Mouse (Mus musculus) liver (tissue): ENCODE results near the gene Cux1.
A peak's percentile ranks its signal among the peaks of the same experiment; 100 is the strongest.
"Not testable (repeated sequence)": the region's sequence is repeated elsewhere in the genome, so short reads cannot be mapped to it uniquely, and the experiment has no call there.

ENCODE experiments used
- DNase-seq: peaks from one replicate; pipeline ENCODE4 v3.0.0-alpha.2; 2020; ENCODE audit warnings: mixed read lengths

Gene Cux1

GRCm38 (mm10) chr5:136240381-136240780, 326.9 kb downstream of the Cux1 start:
- no peak for DNase-seq

GRCm38 (mm10) chr5:136237607-136238006, 329.7 kb downstream of the Cux1 start:
- DNase-seq = no peak

GRCm38 (mm10) chr5:136236611-136237010, 330.7 kb downstream of the Cux1 start:
- no peak for DNase-seq

DNA sequence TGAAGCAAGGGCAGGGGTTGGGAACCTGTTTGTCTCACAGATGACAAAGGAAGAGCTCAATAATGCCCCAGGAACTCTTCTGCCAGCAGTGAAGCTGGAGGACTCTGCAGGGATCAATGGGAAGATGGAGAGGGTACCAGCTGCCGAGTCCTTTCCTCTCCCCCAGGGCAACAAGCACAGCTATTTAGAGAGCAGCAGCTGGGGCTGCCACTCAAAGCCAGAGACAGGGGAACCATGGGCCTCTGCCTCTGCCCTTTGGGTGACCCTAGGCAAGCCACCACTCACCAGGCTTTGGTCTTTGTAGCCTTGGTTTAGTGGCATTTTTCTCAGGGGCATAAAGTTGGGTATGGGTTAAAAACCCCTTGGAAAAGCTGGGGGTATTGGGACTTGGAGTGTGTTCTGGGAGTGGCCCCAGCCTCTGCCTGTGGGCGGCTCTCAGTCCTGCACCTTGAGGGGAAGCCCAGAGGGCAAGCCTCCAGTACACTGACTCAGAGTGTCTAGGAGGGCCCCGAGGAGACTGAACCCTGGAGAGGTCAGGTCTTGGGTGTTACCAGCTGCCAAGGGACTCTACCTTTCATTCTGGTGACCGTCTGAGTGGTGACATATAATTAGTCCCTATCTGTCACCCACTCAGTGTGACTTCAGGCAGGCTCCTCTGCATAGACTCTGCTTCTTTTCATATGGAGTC, 336.8 kb downstream of the Cux1 start:
- DNase-seq = no peak

DNA sequence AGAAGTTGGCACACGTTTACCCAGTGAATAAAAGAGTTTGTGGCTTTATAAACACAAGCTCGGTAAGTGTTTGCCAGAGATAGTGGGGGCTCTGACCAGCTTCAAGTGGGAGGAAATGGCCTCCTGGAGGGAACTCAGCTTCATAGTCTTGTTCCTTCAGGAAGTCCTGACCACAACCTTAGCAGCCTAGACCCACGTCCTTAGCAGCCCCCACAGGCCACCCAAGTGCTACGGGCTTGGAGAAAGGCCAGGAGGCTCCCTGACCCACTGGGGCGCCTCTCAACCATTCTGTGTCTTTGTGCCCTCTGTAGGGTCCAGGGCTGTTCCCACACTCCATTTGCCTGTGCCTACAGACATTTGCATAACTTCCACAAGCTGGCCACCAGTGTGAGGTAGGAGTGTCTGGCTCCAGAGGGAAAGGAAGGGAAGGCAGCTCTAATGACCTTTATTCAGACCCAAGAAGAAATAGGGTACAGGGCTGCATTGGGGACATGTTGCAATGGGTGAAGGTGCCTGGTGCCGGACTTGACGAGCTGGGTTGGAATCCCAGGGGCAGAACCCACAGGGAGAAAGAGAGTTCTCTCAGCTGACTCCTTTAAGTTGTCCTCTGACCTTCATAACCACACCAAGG, 340.9 kb downstream of the Cux1 start:
- no peak for DNase-seq

DNA sequence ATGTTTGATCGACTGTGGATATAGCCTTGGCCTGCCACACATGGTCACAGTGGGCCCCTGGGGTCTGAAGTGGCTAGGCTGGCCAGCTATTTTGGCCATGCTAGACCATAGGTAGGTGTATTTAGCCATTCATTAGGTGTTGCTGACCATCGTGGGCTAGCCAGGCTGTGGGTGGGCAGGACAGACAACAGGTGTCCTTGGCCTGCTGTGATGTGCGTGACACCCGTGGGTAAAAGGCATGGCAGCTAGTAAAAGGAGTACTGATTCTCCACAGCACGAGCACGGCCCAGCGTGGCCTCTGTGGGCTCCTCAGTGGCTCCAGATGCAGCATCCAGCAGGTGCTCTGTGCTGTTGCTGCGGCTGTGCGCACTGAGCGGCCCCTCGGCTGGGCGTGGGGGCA, 348.7 kb downstream of the Cux1 start:
- DNase-seq = no peak

- DNase-seq = no peak
Observed at GRCm38 (mm10) chr5:136217932-136218381, 349.3 kb downstream of the Cux1 start.

- no peak for DNase-seq
Observed at GRCm38 (mm10) chr5:136217004-136217665, 350.2 kb downstream of the Cux1 start.

- DNase-seq = no peak
Observed at GRCm38 (mm10) chr5:136215958-136216357, 351.3 kb downstream of the Cux1 start.

GRCm38 (mm10) chr5:136215211-136215610, 352.1 kb downstream of the Cux1 start:
- no peak for DNase-seq

GRCm38 (mm10) chr5:136213716-136214115, 353.6 kb downstream of the Cux1 start:
- DNase-seq = no peak

DNA sequence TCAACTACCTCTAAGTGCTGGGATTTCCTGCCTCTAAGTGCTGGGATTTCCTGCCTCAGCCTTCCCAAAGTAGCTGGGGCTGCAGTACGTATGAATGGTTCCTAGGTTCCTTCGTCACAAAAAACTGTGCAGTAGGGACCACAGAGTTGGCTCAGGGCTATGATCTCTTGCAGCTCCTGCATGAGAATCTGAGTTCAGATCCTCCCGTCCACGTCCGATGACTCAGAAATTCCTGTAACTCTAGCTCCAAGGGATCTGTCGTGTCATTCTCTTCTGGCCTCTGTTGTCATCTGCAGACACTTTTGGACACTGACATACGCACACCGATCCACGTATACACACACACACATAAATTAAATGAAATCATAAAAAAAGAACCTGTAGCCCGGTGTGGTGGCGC, 354.6 kb downstream of the Cux1 start:
- DNase-seq = no peak

GRCm38 (mm10) chr5:136211341-136212102, 355.8 kb downstream of the Cux1 start:
- not testable (repeated sequence) for DNase-seq

DNA sequence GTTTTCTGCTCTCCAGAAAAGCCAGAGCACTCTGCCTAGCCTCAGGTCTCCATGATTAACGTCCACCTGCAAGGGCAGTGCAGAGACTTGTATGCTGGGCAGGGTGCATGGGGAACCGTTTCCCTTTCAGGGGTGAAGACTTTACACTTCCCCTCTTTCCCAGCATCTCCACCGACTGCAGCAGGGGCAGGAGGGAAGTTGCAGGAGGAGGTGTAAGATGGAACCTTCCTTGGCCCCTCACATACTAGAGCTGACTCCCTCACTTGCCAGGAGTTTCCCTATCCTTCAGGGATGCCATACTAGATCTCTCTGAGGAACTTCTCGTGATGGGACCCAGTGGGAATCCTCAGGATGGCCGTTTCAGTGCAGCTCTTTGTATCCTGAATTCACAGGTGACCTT, 356.7 kb downstream of the Cux1 start:
- no peak for DNase-seq

DNA sequence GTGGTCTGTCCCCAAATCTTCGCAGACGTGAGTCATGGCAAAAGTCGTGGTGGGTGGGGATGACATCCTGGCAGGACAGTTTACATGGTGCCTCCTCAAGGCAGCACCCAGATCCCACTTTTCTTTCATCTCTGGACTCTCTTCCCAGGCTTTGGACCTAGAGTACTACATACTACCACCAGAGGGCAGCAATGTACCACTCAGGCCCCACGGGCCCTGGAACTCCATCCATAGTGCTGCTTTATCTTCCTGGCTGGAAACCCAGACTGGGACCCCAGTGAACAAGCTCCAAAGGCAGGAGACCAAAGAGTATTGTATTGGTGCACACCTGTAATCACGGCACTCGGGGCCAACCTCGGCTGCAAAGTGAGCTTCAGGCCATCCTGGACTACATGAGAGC, 365.5 kb downstream of the Cux1 start:
- peak; percentile 50 for DNase-seq

DNA sequence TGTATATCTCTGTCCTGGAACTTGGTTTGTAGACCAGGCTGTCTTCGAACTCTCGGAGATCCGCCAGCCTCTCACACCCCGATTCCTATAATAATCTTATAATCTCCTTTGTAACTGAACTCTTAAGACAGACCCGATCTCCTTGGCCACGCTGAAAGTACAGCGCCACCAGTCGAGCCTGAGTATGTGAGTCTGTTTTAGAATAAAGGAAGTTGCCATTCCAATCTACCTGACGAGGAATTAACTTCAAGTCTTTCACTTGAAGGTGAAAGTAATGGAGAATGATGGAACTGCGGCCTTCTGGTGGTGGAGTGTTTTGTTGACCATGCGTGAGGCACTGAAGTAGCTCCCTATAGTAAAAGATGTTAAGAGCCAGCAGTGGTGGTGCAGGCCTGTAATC, 367.8 kb downstream of the Cux1 start:
- DNase-seq = no peak

- DNase-seq = peak; percentile 97
Observed at GRCm38 (mm10) chr5:136198474-136199391, 368.6 kb downstream of the Cux1 start, which contains the start of gene Prkrip1. Gene Prkrip1 (minus strand): TSS chr5:136198963.
